Mouse (Mus musculus): ENCODE results near the gene Tssk6. TPM values are rescaled to one million over a fixed set of nuclear protein-coding genes. Genes with fewer than 3 reads are reported as not detected.
"Not testable (repeated sequence)": the region's sequence is repeated elsewhere in the genome, so short reads cannot be mapped to it uniquely, and the experiment has no call there.

Gene Tssk6
- polyA plus RNA-seq, 1 experiment from 2014 or later, result 5.7 TPM

- H3K9me3 ChIP-seq, result no peaks in the 10 kb centered on the region
- 0 out of 2 replicates have a peak, but pooled peaks cover 4% of the 10 kb centered on the region for H3K36me3 ChIP-seq
- no peak overlapping the region for H3K4me2 ChIP-seq (replicated peaks)
- H3K9ac ChIP-seq (replicated peaks), result no peak overlapping the region
- H3K4me3 ChIP-seq, result no peak overlapping the region
- no peak for ATAC-seq (ENCODE audit: low FRiP score, low read depth)
- no peak overlapping the region for H3K27ac ChIP-seq (replicated peaks)
- H3K4me1 ChIP-seq, result no peaks in the 10 kb centered on the region
- no peaks in the 10 kb centered on the region for H3K27me3 ChIP-seq
These were observed 24.9 kb downstream of the Tssk6 start for GRCm38 (mm10) chr8:69926901-69927300.

GRCm38 (mm10) chr8:69933811-69934210 is 31.8 kb downstream of the Tssk6 start:
- H3K9ac ChIP-seq (replicated peaks), result no peak overlapping the region
- no peak overlapping the region for H3K4me2 ChIP-seq (replicated peaks)
- H3K36me3 ChIP-seq, result peaks cover 24% of the 10 kb centered on the region
- no peak overlapping the region for H3K27ac ChIP-seq (replicated peaks)
- WGBS, result 87% methylated on average over 2 of the region's 2 CpGs
- ATAC-seq (ENCODE audit: low FRiP score, low read depth), result no peak
- H3K9me3 ChIP-seq, result no peaks in the 10 kb centered on the region
- H3K4me3 ChIP-seq, result no peak overlapping the region
- H3K27me3 ChIP-seq, result no peaks in the 10 kb centered on the region
- peaks cover 8% of the 10 kb centered on the region for H3K4me1 ChIP-seq

GRCm38 (mm10) chr8:69934582-69934981 is 32.6 kb downstream of the Tssk6 start:
- Histone ChIP-seq H3K27ac (replicated peaks) (no peak overlapping the region), H3K9ac (replicated peaks) (no peak overlapping the region), H3K4me1 (peaks cover 8% of the 10 kb centered on the region), H3K9me3 (no peaks in the 10 kb centered on the region), H3K27me3 (no peaks in the 10 kb centered on the region), H3K36me3 (peaks cover 24% of the 10 kb centered on the region), H3K4me3 (no peak overlapping the region), H3K4me2 (replicated peaks) (no peak overlapping the region)
- WGBS, result 88% methylated on average over 5 of the region's 5 CpGs
- ATAC-seq (ENCODE audit: low FRiP score, low read depth), result no peak

- Histone ChIP-seq H3K4me1 (peaks cover 8% of the 10 kb centered on the region), H3K27ac (replicated peaks) (no peak overlapping the region), H3K27me3 (no peaks in the 10 kb centered on the region), H3K9me3 (no peaks in the 10 kb centered on the region), H3K4me3 (no peak overlapping the region), H3K4me2 (replicated peaks) (no peak overlapping the region), H3K36me3 (peaks cover 24% of the 10 kb centered on the region), H3K9ac (replicated peaks) (no peak overlapping the region)
- ATAC-seq (ENCODE audit: low FRiP score, low read depth), result no peak
- WGBS, result 91% methylated on average over 3 of the region's 3 CpGs
These were observed 33.4 kb downstream of the Tssk6 start for GRCm38 (mm10) chr8:69935431-69935830.

- Histone ChIP-seq H3K4me1 (peaks cover 8% of the 10 kb centered on the region), H3K9ac (replicated peaks) (no peak overlapping the region), H3K4me2 (replicated peaks) (no peak overlapping the region), H3K4me3 (no peak overlapping the region), H3K9me3 (no peaks in the 10 kb centered on the region), H3K27ac (replicated peaks) (0 out of 2 replicates have a peak overlapping the region, but pooled peaks have one; percentile 21), H3K36me3 (peaks cover 24% of the 10 kb centered on the region), H3K27me3 (no peaks in the 10 kb centered on the region)
- ATAC-seq (ENCODE audit: low FRiP score, low read depth), result peak; percentile 60
- WGBS, result 73% methylated on average over 7 of the region's 7 CpGs
These were observed 34.2 kb downstream of the Tssk6 start for GRCm38 (mm10) chr8:69936050-69936794.

- ATAC-seq (ENCODE audit: low FRiP score, low read depth), result no peak
- WGBS, result 95% methylated on average over 3 of the region's 3 CpGs
- no peaks in the 10 kb centered on the region for H3K9me3 ChIP-seq
- no peaks in the 10 kb centered on the region for H3K27me3 ChIP-seq
- peaks cover 8% of the 10 kb centered on the region for H3K4me1 ChIP-seq
- no peak overlapping the region for H3K4me2 ChIP-seq (replicated peaks)
- H3K4me3 ChIP-seq, result no peak overlapping the region
- H3K36me3 ChIP-seq, result peaks cover 24% of the 10 kb centered on the region
- H3K9ac ChIP-seq (replicated peaks), result no peak overlapping the region
- no peak overlapping the region for H3K27ac ChIP-seq (replicated peaks)
These were observed 35.5 kb downstream of the Tssk6 start for GRCm38 (mm10) chr8:69937466-69937865.

- no peak for ATAC-seq (ENCODE audit: low FRiP score, low read depth)
These were observed 36.4 kb downstream of the Tssk6 start for GRCm38 (mm10) chr8:69938245-69938982.

GRCm38 (mm10) chr8:69939633-69940032 is 37.6 kb downstream of the Tssk6 start:
- H3K27ac ChIP-seq (replicated peaks), result no peak overlapping the region
- ATAC-seq (ENCODE audit: low FRiP score, low read depth), result no peak
- no peak overlapping the region for H3K4me2 ChIP-seq (replicated peaks)
- WGBS, result 61% methylated on average over 3 of the region's 3 CpGs
- H3K4me3 ChIP-seq, result no peak overlapping the region
- H3K36me3 ChIP-seq, result peaks cover 14% of the 10 kb centered on the region
- no peaks in the 10 kb centered on the region for H3K9me3 ChIP-seq
- H3K4me1 ChIP-seq, result peaks cover 8% of the 10 kb centered on the region
- no peaks in the 10 kb centered on the region for H3K27me3 ChIP-seq
- H3K9ac ChIP-seq (replicated peaks), result no peak overlapping the region

More at GRCm38 (mm10) chr8:69938245-69938982, 36.4 kb downstream of the Tssk6 start:
- H3K4me1 ChIP-seq, result peaks cover 8% of the 10 kb centered on the region
- no peak overlapping the region for H3K4me2 ChIP-seq (replicated peaks)
- 89% methylated on average over 6 of the region's 6 CpGs for WGBS
- H3K9me3 ChIP-seq, result no peaks in the 10 kb centered on the region
- H3K36me3 ChIP-seq, result peaks cover 24% of the 10 kb centered on the region
- H3K4me3 ChIP-seq, result no peak overlapping the region
- no peak overlapping the region for H3K27ac ChIP-seq (replicated peaks)
- no peak overlapping the region for H3K9ac ChIP-seq (replicated peaks)
- no peaks in the 10 kb centered on the region for H3K27me3 ChIP-seq

GRCm38 (mm10) chr8:69940386-69940785 is 38.4 kb downstream of the Tssk6 start:
- no peak overlapping the region for H3K4me2 ChIP-seq (replicated peaks)
- no peak overlapping the region for H3K9ac ChIP-seq (replicated peaks)
- H3K4me1 ChIP-seq, result peaks cover 8% of the 10 kb centered on the region
- no peak overlapping the region for H3K4me3 ChIP-seq
- H3K36me3 ChIP-seq, result peaks cover 8% of the 10 kb centered on the region; the same call in 1 of the 2 replicates
- WGBS, result 90% methylated on average over 2 of the region's 2 CpGs
- ATAC-seq (ENCODE audit: low FRiP score, low read depth), result no peak
- no peaks in the 10 kb centered on the region for H3K9me3 ChIP-seq
- H3K27ac ChIP-seq (replicated peaks), result no peak overlapping the region
- no peaks in the 10 kb centered on the region for H3K27me3 ChIP-seq

GRCm38 (mm10) chr8:69942495-69942894 is 40.5 kb downstream of the Tssk6 start:
- H3K9me3 ChIP-seq; H3K27me3 ChIP-seq; H3K36me3 ChIP-seq; ATAC-seq (ENCODE audit: low FRiP score, low read depth); H3K4me1 ChIP-seq; H3K27ac ChIP-seq (replicated peaks); H3K4me3 ChIP-seq; H3K9ac ChIP-seq (replicated peaks); H3K4me2 ChIP-seq (replicated peaks): not testable (repeated sequence)
- 89% methylated on average over 3 of the region's 3 CpGs for WGBS

- no peak for ATAC-seq (ENCODE audit: low FRiP score, low read depth)
- H3K4me1 ChIP-seq, result no peaks in the 10 kb centered on the region
- H3K36me3 ChIP-seq, result peaks cover 14% of the 10 kb centered on the region
- H3K4me3 ChIP-seq, result no peak overlapping the region
- H3K27ac ChIP-seq (replicated peaks), result no peak overlapping the region
- WGBS, result 98% methylated on average over 2 of the region's 2 CpGs
- H3K4me2 ChIP-seq (replicated peaks), result no peak overlapping the region
- H3K9ac ChIP-seq (replicated peaks), result no peak overlapping the region
- no peaks in the 10 kb centered on the region for H3K27me3 ChIP-seq
- no peaks in the 10 kb centered on the region for H3K9me3 ChIP-seq
These were observed 48.3 kb downstream of the Tssk6 start for GRCm38 (mm10) chr8:69950300-69950699.
